Comparison of ENCODE assay signal across 7 mouse cellular contexts in genomic region chr17:26780750-26781571, GRCm38 (mm10). TPM values are rescaled to one million over a fixed set of nuclear protein-coding genes. Genes with fewer than 3 reads are reported as not detected.
A peak's percentile ranks its signal among the peaks of the same experiment; 100 is the strongest.
DNase-seq lines count a peak whose midpoint lies in the region; ATAC-seq lines count a peak whose summit lies in the region.

Gene Bnip1, plus strand, starts transcription at chr17:26781066.

- peak within 1 kb of the TSS; percentile 67 for H3K4me2 ChIP-seq in limb, embryonic 11.5 days (ENCODE audit: low read depth, severe bottlenecking)
- H3K4me2 ChIP-seq in midbrain, embryonic 14.5 days (ENCODE audit: low read length): peak within 1 kb of the TSS; percentile 87

- peaks cover 18% of the 10 kb centered on the region for H3K4me1 ChIP-seq in embryonic facial prominence, embryonic 10.5 days
- peaks cover 2% of the 10 kb centered on the region; the same call in 1 of the 2 replicates for H3K4me1 ChIP-seq in limb, embryonic 11.5 days (ENCODE audit: control insufficient read depth, insufficient read depth, low read length)
- peaks cover 8% of the 10 kb centered on the region for H3K4me1 ChIP-seq in midbrain, embryonic 14.5 days (ENCODE audit: control insufficient read depth, insufficient read depth, low read length)

- H3K4me3 ChIP-seq in embryonic facial prominence, embryonic 10.5 days: peak within 1 kb of the TSS; percentile 83
- peak within 1 kb of the TSS; percentile 67 for H3K4me3 ChIP-seq in limb, embryonic 11.5 days (ENCODE audit: low read depth, low read length)
- peak within 1 kb of the TSS; percentile 78 for H3K4me3 ChIP-seq in midbrain, embryonic 14.5 days (replicated peaks; ENCODE audit: low read depth, low read length)

- DNase-seq in adrenal gland, postnatal 10 days: peak; percentile 87
- DNase-seq in embryonic facial prominence, embryonic 10.5 days (ENCODE audit: low spot score): peak; percentile 88
- peak; percentile 97 for DNase-seq in heart, adult 11 months
- DNase-seq in kidney, adult 18-20 months: peak; percentile 85
- peak; percentile 89 for DNase-seq in limb, embryonic 11.5 days (ENCODE audit: low spot score)
- peak; percentile 92 for DNase-seq in midbrain, embryonic 14.5 days
- DNase-seq in spleen, adult 18-20 months: peak; percentile 65 to 77

- peaks cover 29% of the 10 kb centered on the region for H3K36me3 ChIP-seq in embryonic facial prominence, embryonic 10.5 days (replicated peaks)
- H3K36me3 ChIP-seq in limb, embryonic 11.5 days (ENCODE audit: control insufficient read depth, insufficient read depth, low read length): peaks cover 2% of the 10 kb centered on the region; the same call in 1 of the 2 replicates
- peaks cover 25% of the 10 kb centered on the region for H3K36me3 ChIP-seq in midbrain, embryonic 14.5 days (ENCODE audit: control insufficient read depth, insufficient read depth, low read length)

- no peaks in the 10 kb centered on the region for H3K9me3 ChIP-seq in embryonic facial prominence, embryonic 10.5 days
- H3K9me3 ChIP-seq in limb, embryonic 11.5 days (ENCODE audit: control insufficient read depth, low read length): no peaks in the 10 kb centered on the region
- H3K9me3 ChIP-seq in midbrain, embryonic 14.5 days (ENCODE audit: control insufficient read depth, low read length): no peaks in the 10 kb centered on the region

- peak within 1 kb of the TSS; percentile 85 for H3K9ac ChIP-seq in limb, embryonic 11.5 days (ENCODE audit: low read length)
- peak within 1 kb of the TSS; percentile 81 for H3K9ac ChIP-seq in midbrain, embryonic 14.5 days (replicated peaks; ENCODE audit: low read length)

- under 1% methylated on average over 42 of the region's 42 CpGs for WGBS in embryonic facial prominence, embryonic 10.5 days
- WGBS in limb, embryonic 11.5 days: under 1% methylated on average over 42 of the region's 42 CpGs
- under 1% methylated on average over 42 of the region's 42 CpGs for WGBS in midbrain, embryonic 14.5 days

- ATAC-seq in limb, embryonic 11.5 days (ENCODE audit: insufficient number of reproducible peaks, low FRiP score, low TSS enrichment, low read depth): peak; percentile 90
- ATAC-seq in midbrain, embryonic 14.5 days (ENCODE audit: low FRiP score, low TSS enrichment): peak; percentile 57; the same call in 1 of the 2 replicates

- no peaks in the 10 kb centered on the region for H3K27me3 ChIP-seq in embryonic facial prominence, embryonic 10.5 days (replicated peaks; ENCODE audit: low read depth, poor library complexity, severe bottlenecking)
- H3K27me3 ChIP-seq in limb, embryonic 11.5 days (ENCODE audit: control insufficient read depth, insufficient read depth, low read length): no peaks in the 10 kb centered on the region
- H3K27me3 ChIP-seq in midbrain, embryonic 14.5 days (ENCODE audit: control insufficient read depth, insufficient read depth, low read length): no peaks in the 10 kb centered on the region

- H3K27ac ChIP-seq in embryonic facial prominence, embryonic 10.5 days (replicated peaks): peak within 1 kb of the TSS; percentile 95
- peak within 1 kb of the TSS; percentile 79 for H3K27ac ChIP-seq in limb, embryonic 11.5 days (replicated peaks; ENCODE audit: low read depth, low read length)
- H3K27ac ChIP-seq in midbrain, embryonic 14.5 days (replicated peaks; ENCODE audit: low read depth, low read length): peak within 1 kb of the TSS; percentile 61; the same call in 1 of the 2 replicates

RNA-seq across cellular contexts. Expression of gene Bnip1, which starts in this region (rescaled TPM):
- 10 to 100 TPM; 26.8 to 34.3 TPM for total RNA-seq in adrenal gland, postnatal 10 days (2021)
- 44.4 and 51.0 TPM in 2 replicates for polyA plus RNA-seq in embryonic facial prominence, embryonic 10.5 days (2016; fragmentation: Nextera tagmentation; extraction: Ambion mirVana)
- 51.2 and 51.5 TPM in 2 replicates for polyA plus RNA-seq in limb, embryonic 11.5 days (2014; fragmentation: Nextera tagmentation; extraction: Ambion mirVana)
- polyA plus RNA-seq in midbrain, embryonic 14.5 days (2014; fragmentation: Nextera tagmentation; extraction: Ambion mirVana): 54.5 and 59.0 TPM in 2 replicates

Comparison
In these comparisons a context has a peak if more than half of its experiments do, and no peak if none do; other contexts are left out.
1. Peak in every context shown above with its lines: DNase-seq, ATAC-seq, H3K4me3 ChIP-seq and H3K27ac ChIP-seq.